Mouse (Mus musculus): ENCODE measurements at regions not wholly inside any gene's neighbourhood (a gene's known extent, or its start where the extent isn't known, plus 50 kb on each side); places are given as distances from the start of the nearest gene placed in this dataset.

DNA sequence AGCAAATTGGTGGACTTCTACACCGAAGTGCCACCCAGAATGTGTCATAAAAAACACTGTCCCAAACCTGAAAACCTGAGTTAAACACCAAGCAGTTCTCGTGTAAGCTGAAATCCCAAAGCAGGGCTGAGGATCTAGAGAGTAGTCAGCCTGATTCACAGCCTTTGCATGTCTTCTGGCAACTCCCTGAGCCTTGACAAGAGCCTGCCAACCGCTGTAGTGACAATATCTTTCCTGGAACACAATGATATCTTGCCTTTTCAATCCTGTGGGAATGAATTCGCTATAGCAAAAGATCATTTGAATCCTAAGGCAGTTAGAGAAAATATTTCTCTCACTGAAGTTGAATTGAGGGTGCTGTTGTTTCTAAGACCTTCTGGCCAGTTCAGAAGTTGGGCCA, 110.4 kb downstream of the Tbx19 start:
- TF ChIP-seq EP300 (IDR thresholded peaks at IDR 0.05; ENCODE audit: low read depth) (no peak), CTCF (IDR thresholded peaks at IDR 0.05; ENCODE audit: low read depth) (no peak)
- Histone ChIP-seq H3K27ac (ENCODE audit: low read depth) (no peak overlapping the region), H3K9me3 (ENCODE audit: low read length) (no peaks in the 10 kb centered on the region), H3K4me1 (ENCODE audit: insufficient read depth) (no peaks in the 10 kb centered on the region), H3K27me3 (ENCODE audit: insufficient read depth, low read length) (no peaks in the 10 kb centered on the region), H3K4me3 (ENCODE audit: low read depth, low read length) (no peak overlapping the region), H3K9ac (replicated peaks) (no peak overlapping the region), H3K4me2 (ENCODE audit: low read depth, low read length) (no peak overlapping the region), H3K36me3 (replicated peaks; ENCODE audit: insufficient read depth, low read length) (no peaks in the 10 kb centered on the region)
- DNase-seq (no peak), ATAC-seq (no peak)
- WGBS (ENCODE audit: insufficient replicate concordance), result 58% methylated on average over 4 of the region's 4 CpGs

- H3K27me3 ChIP-seq (ENCODE audit: insufficient read depth, low read length), result no peaks in the 10 kb centered on the region
- no peak overlapping the region for H3K4me3 ChIP-seq (ENCODE audit: low read depth, low read length)
- no peaks in the 10 kb centered on the region for H3K36me3 ChIP-seq (replicated peaks; ENCODE audit: insufficient read depth, low read length)
- no peaks in the 10 kb centered on the region for H3K9me3 ChIP-seq (ENCODE audit: low read length)
- H3K4me1 ChIP-seq (ENCODE audit: insufficient read depth), result no peaks in the 10 kb centered on the region
- DNase-seq, result no peak
- no peak overlapping the region for H3K4me2 ChIP-seq (ENCODE audit: low read depth, low read length)
- no peak for TF ChIP-seq CTCF (IDR thresholded peaks at IDR 0.05; ENCODE audit: low read depth)
- TF ChIP-seq EP300 (IDR thresholded peaks at IDR 0.05; ENCODE audit: low read depth), result no peak
- 38% methylated on average over 7 of the region's 7 CpGs for WGBS (ENCODE audit: insufficient replicate concordance)
- no peak overlapping the region for H3K9ac ChIP-seq (replicated peaks)
- no peak for ATAC-seq
- no peak overlapping the region for H3K27ac ChIP-seq (ENCODE audit: low read depth)
Measured at GRCm38 (mm10) chr1:165046637-165047036, 111.3 kb upstream of the Xcl1 start.

- WGBS (ENCODE audit: insufficient replicate concordance), result 62% methylated on average over 4 of the region's 4 CpGs
- H3K9ac ChIP-seq (replicated peaks), result no peak overlapping the region
- H3K4me3 ChIP-seq (ENCODE audit: low read depth, low read length), result no peak overlapping the region
- no peak for DNase-seq
- no peaks in the 10 kb centered on the region for H3K27me3 ChIP-seq (ENCODE audit: insufficient read depth, low read length)
- H3K4me2 ChIP-seq (ENCODE audit: low read depth, low read length), result no peak overlapping the region
- no peak for ATAC-seq
- H3K36me3 ChIP-seq (replicated peaks; ENCODE audit: insufficient read depth, low read length), result no peaks in the 10 kb centered on the region
- H3K27ac ChIP-seq (ENCODE audit: low read depth), result no peak overlapping the region
- TF ChIP-seq EP300 (IDR thresholded peaks at IDR 0.05; ENCODE audit: low read depth) (no peak), CTCF (IDR thresholded peaks at IDR 0.05; ENCODE audit: low read depth) (no peak)
- H3K4me1 ChIP-seq (ENCODE audit: insufficient read depth), result no peaks in the 10 kb centered on the region
- no peaks in the 10 kb centered on the region for H3K9me3 ChIP-seq (ENCODE audit: low read length)
Measured at GRCm38 (mm10) chr1:165046056-165046455, 110.7 kb upstream of the Xcl1 start.

- no peak overlapping the region for H3K9ac ChIP-seq (replicated peaks)
- DNase-seq, result no peak
- no peak overlapping the region for H3K4me3 ChIP-seq (ENCODE audit: low read depth, low read length)
- ATAC-seq, result no peak
- H3K27me3 ChIP-seq (ENCODE audit: insufficient read depth, low read length), result no peaks in the 10 kb centered on the region
- no peaks in the 10 kb centered on the region for H3K4me1 ChIP-seq (ENCODE audit: insufficient read depth)
- no peak overlapping the region for H3K4me2 ChIP-seq (ENCODE audit: low read depth, low read length)
- WGBS (ENCODE audit: insufficient replicate concordance), result 58% methylated on average over 3 of the region's 3 CpGs
- TF ChIP-seq EP300 (IDR thresholded peaks at IDR 0.05; ENCODE audit: low read depth) (no peak), CTCF (IDR thresholded peaks at IDR 0.05; ENCODE audit: low read depth) (no peak)
- no peaks in the 10 kb centered on the region for H3K36me3 ChIP-seq (replicated peaks; ENCODE audit: insufficient read depth, low read length)
- no peak overlapping the region for H3K27ac ChIP-seq (ENCODE audit: low read depth)
- H3K9me3 ChIP-seq (ENCODE audit: low read length), result no peaks in the 10 kb centered on the region
Measured at GRCm38 (mm10) chr1:165043361-165043760, 108.0 kb upstream of the Xcl1 start.

- no peak overlapping the region for H3K9ac ChIP-seq (replicated peaks)
- H3K4me1 ChIP-seq (ENCODE audit: insufficient read depth), result no peaks in the 10 kb centered on the region
- H3K36me3 ChIP-seq (replicated peaks; ENCODE audit: insufficient read depth, low read length), result no peaks in the 10 kb centered on the region
- no peaks in the 10 kb centered on the region for H3K27me3 ChIP-seq (ENCODE audit: insufficient read depth, low read length)
- DNase-seq, result no peak
- no peak for ATAC-seq
- TF ChIP-seq CTCF (IDR thresholded peaks at IDR 0.05; ENCODE audit: low read depth) (no peak), EP300 (IDR thresholded peaks at IDR 0.05; ENCODE audit: low read depth) (no peak)
- H3K27ac ChIP-seq (ENCODE audit: low read depth), result no peak overlapping the region
- H3K4me3 ChIP-seq (ENCODE audit: low read depth, low read length), result no peak overlapping the region
- H3K4me2 ChIP-seq (ENCODE audit: low read depth, low read length), result no peak overlapping the region
- H3K9me3 ChIP-seq (ENCODE audit: low read length), result no peaks in the 10 kb centered on the region
- WGBS (ENCODE audit: insufficient replicate concordance), result 80% methylated on average over 2 of the region's 2 CpGs
Measured at GRCm38 (mm10) chr1:165042105-165042504, 106.8 kb upstream of the Xcl1 start.

GRCm38 (mm10) chr1:165036631-165037030, 101.3 kb upstream of the Xcl1 start:
- no peaks in the 10 kb centered on the region for H3K4me1 ChIP-seq (ENCODE audit: insufficient read depth)
- no peaks in the 10 kb centered on the region for H3K36me3 ChIP-seq (replicated peaks; ENCODE audit: insufficient read depth, low read length)
- H3K4me3 ChIP-seq (ENCODE audit: low read depth, low read length), result no peak overlapping the region
- 65% methylated on average over 3 of the region's 3 CpGs for WGBS (ENCODE audit: insufficient replicate concordance)
- ATAC-seq (no peak), DNase-seq (no peak)
- no peak overlapping the region for H3K9ac ChIP-seq (replicated peaks)
- no peak overlapping the region for H3K27ac ChIP-seq (ENCODE audit: low read depth)
- no peak overlapping the region for H3K4me2 ChIP-seq (ENCODE audit: low read depth, low read length)
- H3K27me3 ChIP-seq (ENCODE audit: insufficient read depth, low read length), result no peaks in the 10 kb centered on the region
- no peaks in the 10 kb centered on the region for H3K9me3 ChIP-seq (ENCODE audit: low read length)
- TF ChIP-seq CTCF (IDR thresholded peaks at IDR 0.05; ENCODE audit: low read depth), result no peak
- no peak for TF ChIP-seq EP300 (IDR thresholded peaks at IDR 0.05; ENCODE audit: low read depth)

- H3K9me3 ChIP-seq (ENCODE audit: low read length), result no peaks in the 10 kb centered on the region
- no peaks in the 10 kb centered on the region for H3K36me3 ChIP-seq (replicated peaks; ENCODE audit: insufficient read depth, low read length)
- TF ChIP-seq CTCF (IDR thresholded peaks at IDR 0.05; ENCODE audit: low read depth) (peak; percentile 51), EP300 (IDR thresholded peaks at IDR 0.05; ENCODE audit: low read depth) (no peak)
- no peaks in the 10 kb centered on the region for H3K27me3 ChIP-seq (ENCODE audit: insufficient read depth, low read length)
- no peak overlapping the region for H3K4me2 ChIP-seq (ENCODE audit: low read depth, low read length)
- no peak overlapping the region for H3K4me3 ChIP-seq (ENCODE audit: low read depth, low read length)
- DNase-seq, result no peak
- no peak overlapping the region for H3K9ac ChIP-seq (replicated peaks)
- no peak for ATAC-seq
- H3K4me1 ChIP-seq (ENCODE audit: insufficient read depth), result no peaks in the 10 kb centered on the region
- H3K27ac ChIP-seq (ENCODE audit: low read depth), result no peak overlapping the region
- WGBS (ENCODE audit: insufficient replicate concordance), result 73% methylated on average over 1 of the region's 1 CpGs
Measured at GRCm38 (mm10) chr1:165035618-165036017, 100.3 kb upstream of the Xcl1 start.

All from liver, postnatal 0 days (tissue).